Mouse (Mus musculus): ENCODE results near the gene Fdx1l.
"Not testable (repeated sequence)": the region's sequence is repeated elsewhere in the genome, so short reads cannot be mapped to it uniquely, and the experiment has no call there.

The Fdx1l gene

GRCm38 (mm10) chr9:21074173-21074572 is 759 bp upstream of the Fdx1l start:
- in situ Hi-C loops (cut with MboI; ENCODE audit: low sequenced_read_pairs): no loop called here

GRCm38 (mm10) chr9:21072641-21073040 is 773 bp downstream of the Fdx1l start:
- in situ Hi-C loops (cut with MboI; ENCODE audit: low sequenced_read_pairs): no loop called here

- in situ Hi-C loops (cut with MboI; ENCODE audit: low sequenced_read_pairs): no loop called here
Observed at GRCm38 (mm10) chr9:21067006-21067684, 6.3 kb downstream of the Fdx1l start, which contains the start of gene Zglp1. Zglp1 (minus strand) TSS chr9:21067093.

- in situ Hi-C loops (cut with MboI; ENCODE audit: low sequenced_read_pairs): no loop called here
Observed at GRCm38 (mm10) chr9:21062928-21063327, 10.5 kb downstream of the Fdx1l start.

- in situ Hi-C loops (cut with MboI; ENCODE audit: low sequenced_read_pairs): no loop called here
Observed at GRCm38 (mm10) chr9:21051578-21051977, 21.8 kb downstream of the Fdx1l start.

GRCm38 (mm10) chr9:21045235-21045634 is 28.2 kb downstream of the Fdx1l start:
- in situ Hi-C loops (cut with MboI; ENCODE audit: low sequenced_read_pairs): no loop called here

GRCm38 (mm10) chr9:21044785-21045184 is 28.6 kb downstream of the Fdx1l start:
- in situ Hi-C loops (cut with MboI; ENCODE audit: low sequenced_read_pairs): not testable (repeated sequence)

GRCm38 (mm10) chr9:21043563-21043962 is 29.9 kb downstream of the Fdx1l start:
- in situ Hi-C loops (cut with MboI; ENCODE audit: low sequenced_read_pairs): no loop called here

GRCm38 (mm10) chr9:21041308-21041707 is 32.1 kb downstream of the Fdx1l start:
- in situ Hi-C loops (cut with MboI; ENCODE audit: low sequenced_read_pairs): no loop called here

GRCm38 (mm10) chr9:21039779-21040178 is 33.6 kb downstream of the Fdx1l start:
- in situ Hi-C loops (cut with MboI; ENCODE audit: low sequenced_read_pairs): no loop called here

GRCm38 (mm10) chr9:21037481-21037891 is 35.9 kb downstream of the Fdx1l start:
- in situ Hi-C loops (cut with MboI; ENCODE audit: low sequenced_read_pairs): no loop called here

- in situ Hi-C loops (cut with MboI; ENCODE audit: low sequenced_read_pairs): no loop called here
Observed at GRCm38 (mm10) chr9:21036666-21037065, 36.7 kb downstream of the Fdx1l start.

- in situ Hi-C loops (cut with MboI; ENCODE audit: low sequenced_read_pairs): no loop called here
Observed at GRCm38 (mm10) chr9:21036161-21036560, 37.3 kb downstream of the Fdx1l start.

GRCm38 (mm10) chr9:21035586-21035985 is 37.8 kb downstream of the Fdx1l start:
- in situ Hi-C loops (cut with MboI; ENCODE audit: low sequenced_read_pairs): no loop called here

- in situ Hi-C loops (cut with MboI; ENCODE audit: low sequenced_read_pairs): no loop called here
Observed at GRCm38 (mm10) chr9:21034481-21035085, 38.8 kb downstream of the Fdx1l start.

GRCm38 (mm10) chr9:21033136-21033535 is 40.3 kb downstream of the Fdx1l start:
- in situ Hi-C loops (cut with MboI; ENCODE audit: low sequenced_read_pairs): no loop called here

GRCm38 (mm10) chr9:21032491-21032890 is 40.9 kb downstream of the Fdx1l start:
- in situ Hi-C loops (cut with MboI; ENCODE audit: low sequenced_read_pairs): no loop called here

- in situ Hi-C loops (cut with MboI; ENCODE audit: low sequenced_read_pairs): no loop called here
Observed at GRCm38 (mm10) chr9:21031896-21032351, 41.5 kb downstream of the Fdx1l start, which contains the start of gene Icam5. Icam5 (plus strand) TSS chr9:21032073.

- in situ Hi-C loops (cut with MboI; ENCODE audit: low sequenced_read_pairs): no loop called here
Observed at GRCm38 (mm10) chr9:21031251-21031895, 42.0 kb downstream of the Fdx1l start.

- in situ Hi-C loops (cut with MboI; ENCODE audit: low sequenced_read_pairs): no loop called here
Observed at GRCm38 (mm10) chr9:21030781-21031250, 42.6 kb downstream of the Fdx1l start.

GRCm38 (mm10) chr9:21030055-21030600 is 43.3 kb downstream of the Fdx1l start:
- in situ Hi-C loops (cut with MboI; ENCODE audit: low sequenced_read_pairs): no loop called here

Measured in CH12F3 (cell line).